Mouse (Mus musculus) lung, adult 2 months (tissue): ENCODE data around the gene Card10.

Source experiments
- CTCF ChIP-seq: fragments of 200-500 bp; IDR thresholded peaks from 2 replicates; pipeline ENCODE4 v1.5.1; 2011; ENCODE audit warnings: mild to moderate bottlenecking, low read length, control low read depth; ENCODE audit not compliant: insufficient read depth
- POLR2A ChIP-seq: fragments of 200-500 bp; IDR thresholded peaks from 2 replicates; pipeline ENCODE4 v1.6.1; 2011; ENCODE audit warnings: low read depth, mild to moderate bottlenecking, control low read depth, low read length, borderline replicate concordance; ENCODE audit errors: extremely low read depth

DNA sequence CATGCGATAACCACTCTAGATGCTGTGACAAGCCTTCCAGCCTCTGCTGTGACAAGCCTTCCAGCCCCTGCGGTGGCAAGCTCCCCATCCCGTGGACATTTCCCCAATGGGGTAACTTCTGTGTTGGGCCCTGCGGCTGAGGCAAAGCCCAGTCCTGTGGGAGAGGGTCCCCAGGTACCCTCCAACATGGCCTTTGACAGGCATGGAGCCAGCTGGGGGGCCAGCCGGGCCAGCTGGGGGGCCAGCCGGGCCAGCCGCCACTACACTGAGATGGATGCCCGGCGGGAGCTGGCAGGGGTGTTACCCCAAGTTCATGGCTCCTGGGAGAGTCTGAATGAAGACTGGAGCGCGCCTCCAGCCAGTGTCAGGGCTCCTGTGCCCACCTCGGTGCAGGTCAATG is 46.6 kb upstream of the Card10 start:
- TF ChIP-seq CTCF (no peak), POLR2A (no peak)
